Mouse (Mus musculus) embryo, embryonic 10 days (tissue): ENCODE results near the gene Itm2b.

Experiments
- DNase-seq: peaks from one replicate; pipeline ENCODE4 v3.0.0-alpha.2; 2015; ENCODE audit warnings: low spot score

Itm2b gene

GRCm38 (mm10) chr14:73394263-73395006 lies 9.3 kb upstream of the Itm2b start:
- DNase-seq = no peak

- no peak for DNase-seq
Observed at GRCm38 (mm10) chr14:73391457-73391856, 6.4 kb upstream of the Itm2b start.

GRCm38 (mm10) chr14:73390196-73390595 lies 5.1 kb upstream of the Itm2b start:
- DNase-seq = no peak

GRCm38 (mm10) chr14:73389059-73389458 lies 4.0 kb upstream of the Itm2b start:
- no peak for DNase-seq

- DNase-seq = no peak
Observed at GRCm38 (mm10) chr14:73388546-73388945, 3.5 kb upstream of the Itm2b start.

- no peak for DNase-seq
Observed at GRCm38 (mm10) chr14:73386493-73386892, 1.4 kb upstream of the Itm2b start.

- no peak for DNase-seq
Observed at GRCm38 (mm10) chr14:73385720-73386374, 758 bp upstream of the Itm2b start.

GRCm38 (mm10) chr14:73384546-73384912 lies 560 bp downstream of the Itm2b start:
- peak; percentile 35 for DNase-seq

GRCm38 (mm10) chr14:73383746-73384145 lies 1.3 kb downstream of the Itm2b start:
- no peak for DNase-seq

GRCm38 (mm10) chr14:73382699-73383098 lies 2.4 kb downstream of the Itm2b start:
- no peak for DNase-seq

- DNase-seq = no peak
Observed at GRCm38 (mm10) chr14:73381559-73381958, 3.5 kb downstream of the Itm2b start.

GRCm38 (mm10) chr14:73377804-73378203 lies 7.3 kb downstream of the Itm2b start:
- DNase-seq = no peak

GRCm38 (mm10) chr14:73376920-73377319 lies 8.2 kb downstream of the Itm2b start:
- DNase-seq = no peak

- no peak for DNase-seq
Observed at GRCm38 (mm10) chr14:73375903-73376302, 9.2 kb downstream of the Itm2b start.

GRCm38 (mm10) chr14:73375445-73375844 lies 9.6 kb downstream of the Itm2b start:
- DNase-seq = no peak

- no peak for DNase-seq
Observed at GRCm38 (mm10) chr14:73374315-73374890, 10.7 kb downstream of the Itm2b start.

- no peak for DNase-seq
Observed at GRCm38 (mm10) chr14:73373606-73374005, 11.5 kb downstream of the Itm2b start.

- DNase-seq = no peak
Observed at GRCm38 (mm10) chr14:73372990-73373389, 12.1 kb downstream of the Itm2b start.

- no peak for DNase-seq
Observed at GRCm38 (mm10) chr14:73371577-73371976, 13.5 kb downstream of the Itm2b start.

- no peak for DNase-seq
Observed at GRCm38 (mm10) chr14:73370695-73371372, 14.3 kb downstream of the Itm2b start.

GRCm38 (mm10) chr14:73370078-73370670 lies 14.9 kb downstream of the Itm2b start:
- no peak for DNase-seq

- no peak for DNase-seq
Observed at GRCm38 (mm10) chr14:73369634-73370033, 15.5 kb downstream of the Itm2b start.
